Mouse (Mus musculus): ENCODE measurements around the gene Il2rb.

The Il2rb gene

GRCm38 (mm10) chr15:78462981-78463380, 32.1 kb downstream of the Il2rb start:
- TF ChIP-seq POU5F1 (IDR thresholded peaks at IDR 0.05; ENCODE audit: borderline replicate concordance, low read length) (no peak), CTCF (conservative IDR thresholded peaks at IDR 0.05; ENCODE audit: low read length) (no peak), NANOG (IDR thresholded peaks at IDR 0.05; ENCODE audit: borderline replicate concordance, low read length) (no peak)
- no peaks in the 10 kb centered on the region for H3K4me1 ChIP-seq (replicated peaks; ENCODE audit: low read depth, low read length)
- H3K36me3 ChIP-seq (ENCODE audit: insufficient read depth, low read length): no peaks in the 10 kb centered on the region
- H3K4me3 ChIP-seq (replicated peaks; ENCODE audit: low read length): no peak overlapping the region
- H3K27me3 ChIP-seq (ENCODE audit: insufficient read depth, low read length): peaks cover 16% of the 10 kb centered on the region; the same call in 1 of the 2 replicates
- peaks cover 21% of the 10 kb centered on the region for H3K9me3 ChIP-seq (ENCODE audit: low read length)

GRCm38 (mm10) chr15:78457193-78457592, 37.9 kb downstream of the Il2rb start:
- H3K9me3 ChIP-seq (ENCODE audit: low read length): peaks cover 12% of the 10 kb centered on the region
- no peak overlapping the region for H3K4me3 ChIP-seq (replicated peaks; ENCODE audit: low read length)
- peaks cover 7% of the 10 kb centered on the region for H3K4me1 ChIP-seq (replicated peaks; ENCODE audit: low read depth, low read length)
- TF ChIP-seq NANOG (IDR thresholded peaks at IDR 0.05; ENCODE audit: borderline replicate concordance, low read length) (no peak), POU5F1 (IDR thresholded peaks at IDR 0.05; ENCODE audit: borderline replicate concordance, low read length) (no peak)
- peaks cover 5% of the 10 kb centered on the region; the same call in 1 of the 2 replicates for H3K27me3 ChIP-seq (ENCODE audit: insufficient read depth, low read length)
- H3K36me3 ChIP-seq (ENCODE audit: insufficient read depth, low read length): no peaks in the 10 kb centered on the region

GRCm38 (mm10) chr15:78456051-78456450, 39.0 kb downstream of the Il2rb start:
- H3K36me3 ChIP-seq (ENCODE audit: insufficient read depth, low read length): no peaks in the 10 kb centered on the region
- peaks cover 3% of the 10 kb centered on the region; the same call in 1 of the 2 replicates for H3K27me3 ChIP-seq (ENCODE audit: insufficient read depth, low read length)
- TF ChIP-seq CTCF (conservative IDR thresholded peaks at IDR 0.05; ENCODE audit: low read length): no peak
- TF ChIP-seq POU5F1 (IDR thresholded peaks at IDR 0.05; ENCODE audit: borderline replicate concordance, low read length): no peak
- no peak for TF ChIP-seq NANOG (IDR thresholded peaks at IDR 0.05; ENCODE audit: borderline replicate concordance, low read length)
- H3K4me3 ChIP-seq (replicated peaks; ENCODE audit: low read length): no peak overlapping the region
- peaks cover under 1% of the 10 kb centered on the region; the same call in 1 of the 2 replicates for H3K9me3 ChIP-seq (ENCODE audit: low read length)
- peaks cover 19% of the 10 kb centered on the region for H3K4me1 ChIP-seq (replicated peaks; ENCODE audit: low read depth, low read length)

- H3K4me1 ChIP-seq (replicated peaks; ENCODE audit: low read depth, low read length): peaks cover 27% of the 10 kb centered on the region
- no peaks in the 10 kb centered on the region for H3K9me3 ChIP-seq (ENCODE audit: low read length)
- H3K36me3 ChIP-seq (ENCODE audit: insufficient read depth, low read length): no peaks in the 10 kb centered on the region
- H3K4me3 ChIP-seq (replicated peaks; ENCODE audit: low read length): no peak overlapping the region
- TF ChIP-seq POU5F1 (IDR thresholded peaks at IDR 0.05; ENCODE audit: borderline replicate concordance, low read length) (no peak), CTCF (conservative IDR thresholded peaks at IDR 0.05; ENCODE audit: low read length) (no peak), NANOG (IDR thresholded peaks at IDR 0.05; ENCODE audit: borderline replicate concordance, low read length) (no peak)
- H3K27me3 ChIP-seq (ENCODE audit: insufficient read depth, low read length): peaks cover 3% of the 10 kb centered on the region; the same call in 1 of the 2 replicates
These were observed 39.9 kb downstream of the Il2rb start for GRCm38 (mm10) chr15:78455168-78455567.

- H3K9me3 ChIP-seq (ENCODE audit: low read length): no peaks in the 10 kb centered on the region
- no peaks in the 10 kb centered on the region for H3K36me3 ChIP-seq (ENCODE audit: insufficient read depth, low read length)
- TF ChIP-seq POU5F1 (IDR thresholded peaks at IDR 0.05; ENCODE audit: borderline replicate concordance, low read length) (no peak), CTCF (conservative IDR thresholded peaks at IDR 0.05; ENCODE audit: low read length) (no peak)
- no peak overlapping the region for H3K4me3 ChIP-seq (replicated peaks; ENCODE audit: low read length)
- H3K27me3 ChIP-seq (ENCODE audit: insufficient read depth, low read length): peaks cover 3% of the 10 kb centered on the region; the same call in 1 of the 2 replicates
- H3K4me1 ChIP-seq (replicated peaks; ENCODE audit: low read depth, low read length): peaks cover 46% of the 10 kb centered on the region
These were observed 42.1 kb downstream of the Il2rb start for GRCm38 (mm10) chr15:78452929-78453328.

- Histone ChIP-seq H3K36me3 (ENCODE audit: insufficient read depth, low read length) (no peaks in the 10 kb centered on the region), H3K27me3 (ENCODE audit: insufficient read depth, low read length) (peaks cover 4% of the 10 kb centered on the region), H3K9me3 (ENCODE audit: low read length) (no peaks in the 10 kb centered on the region), H3K4me3 (replicated peaks; ENCODE audit: low read length) (no peak overlapping the region), H3K4me1 (replicated peaks; ENCODE audit: low read depth, low read length) (peaks cover 54% of the 10 kb centered on the region)
- TF ChIP-seq NANOG (IDR thresholded peaks at IDR 0.05; ENCODE audit: borderline replicate concordance, low read length) (no peak), POU5F1 (IDR thresholded peaks at IDR 0.05; ENCODE audit: borderline replicate concordance, low read length) (no peak), CTCF (conservative IDR thresholded peaks at IDR 0.05; ENCODE audit: low read length) (no peak)
These were observed 43.9 kb downstream of the Il2rb start for GRCm38 (mm10) chr15:78451201-78451600.

GRCm38 (mm10) chr15:78450419-78450768, 44.7 kb downstream of the Il2rb start:
- Histone ChIP-seq H3K4me1 (replicated peaks; ENCODE audit: low read depth, low read length) (peaks cover 54% of the 10 kb centered on the region), H3K4me3 (replicated peaks; ENCODE audit: low read length) (no peak overlapping the region), H3K9me3 (ENCODE audit: low read length) (no peaks in the 10 kb centered on the region), H3K27me3 (ENCODE audit: insufficient read depth, low read length) (peaks cover 6% of the 10 kb centered on the region), H3K36me3 (ENCODE audit: insufficient read depth, low read length) (no peaks in the 10 kb centered on the region)
- TF ChIP-seq POU5F1 (IDR thresholded peaks at IDR 0.05; ENCODE audit: borderline replicate concordance, low read length) (no peak), CTCF (conservative IDR thresholded peaks at IDR 0.05; ENCODE audit: low read length) (peak; percentile 14; the same call in 1 of the 2 replicates)

- Histone ChIP-seq H3K36me3 (ENCODE audit: insufficient read depth, low read length) (no peaks in the 10 kb centered on the region), H3K4me3 (replicated peaks; ENCODE audit: low read length) (no peak overlapping the region), H3K27me3 (ENCODE audit: insufficient read depth, low read length) (peaks cover 4% of the 10 kb centered on the region; the same call in 1 of the 2 replicates), H3K9me3 (ENCODE audit: low read length) (no peaks in the 10 kb centered on the region), H3K4me1 (replicated peaks; ENCODE audit: low read depth, low read length) (peaks cover 54% of the 10 kb centered on the region)
- TF ChIP-seq CTCF (conservative IDR thresholded peaks at IDR 0.05; ENCODE audit: low read length) (no peak), NANOG (IDR thresholded peaks at IDR 0.05; ENCODE audit: borderline replicate concordance, low read length) (no peak), POU5F1 (IDR thresholded peaks at IDR 0.05; ENCODE audit: borderline replicate concordance, low read length) (no peak)
These were observed 45.2 kb downstream of the Il2rb start for GRCm38 (mm10) chr15:78449694-78450418.

GRCm38 (mm10) chr15:78449131-78449530, 45.9 kb downstream of the Il2rb start:
- peaks cover 9% of the 10 kb centered on the region for H3K27me3 ChIP-seq (ENCODE audit: insufficient read depth, low read length)
- no peak overlapping the region for H3K4me3 ChIP-seq (replicated peaks; ENCODE audit: low read length)
- no peaks in the 10 kb centered on the region for H3K9me3 ChIP-seq (ENCODE audit: low read length)
- peaks cover 54% of the 10 kb centered on the region for H3K4me1 ChIP-seq (replicated peaks; ENCODE audit: low read depth, low read length)
- H3K36me3 ChIP-seq (ENCODE audit: insufficient read depth, low read length): no peaks in the 10 kb centered on the region
- TF ChIP-seq CTCF (conservative IDR thresholded peaks at IDR 0.05; ENCODE audit: low read length) (no peak), POU5F1 (IDR thresholded peaks at IDR 0.05; ENCODE audit: borderline replicate concordance, low read length) (no peak), NANOG (IDR thresholded peaks at IDR 0.05; ENCODE audit: borderline replicate concordance, low read length) (no peak)

Data from E14TG2a.4 (cell line).